Comparison of ENCODE assay signal across 14 mouse cellular contexts in genomic region chr5:143284762-143285161, GRCm38 (mm10). TPM values are rescaled to one million over a fixed set of nuclear protein-coding genes. Genes with fewer than 3 reads are reported as not detected.
DNase-seq lines count a peak whose midpoint lies in the region.
"Had no signal": no experiment of that assay in that cellular context is flagged by ENCODE, and none has a peak within 500 bp of the region (broad histone marks: within the 10 kb centered on the region; RNA-seq: fewer than 3 reads in every experiment).

No protein-coding gene starts in this region.

- peak; percentile 39 to 50 for DNase-seq in cerebellum, postnatal 10 days
- DNase-seq in cerebellum, adult 11 months, result no peak
- peak; percentile 22 for DNase-seq in kidney, postnatal 14 days
- DNase-seq in kidney, postnatal 10 days, result no peak
- peak; percentile 64 for DNase-seq in 416B (ENCODE audit: low read depth)
- peak; percentile 59 for DNase-seq in ZHBTc4 (ENCODE audit: low read depth, low spot score)
- no peak for DNase-seq in adrenal gland, postnatal 25 days
- no peak for DNase-seq in cerebellum, adult 11-12 months
- DNase-seq: cerebellum, postnatal 14 days; heart, postnatal 4 days; layer of hippocampus, adult 9-11 months; lung, postnatal 14 days; retina, postnatal 1 day had no signal

RNA-seq across cellular contexts. Expression of gene Zfp853, which starts 8.7 kb away (rescaled TPM):
- total RNA-seq in adrenal gland, postnatal 25 days (2021), result 0.24 and 0.29 TPM in 2 replicates
- total RNA-seq: gastrocnemius, adult 8-10 months had no signal

RNA-seq across cellular contexts. Expression of gene Zfp316, which starts 14.9 kb away (rescaled TPM):
- total RNA-seq in adrenal gland, postnatal 25 days (2021), result 7.4 and 11.6 TPM in 2 replicates

RNA-seq across cellular contexts. Expression of gene E130309D02Rik, which starts 30.4 kb away (rescaled TPM):
- total RNA-seq in adrenal gland, postnatal 25 days (2021), result 36.5 and 39.8 TPM in 2 replicates

RNA-seq across cellular contexts. Expression of gene Zdhhc4, which starts 44.3 kb away (rescaled TPM):
- 58.7 and 66.5 TPM in 2 replicates for total RNA-seq in adrenal gland, postnatal 25 days (2021)

RNA-seq across cellular contexts. Expression of gene Zfp12, which starts 49.8 kb away (rescaled TPM):
- 22.3 and 22.9 TPM in 2 replicates for total RNA-seq in adrenal gland, postnatal 25 days (2021)

Comparison
In these comparisons a context has a peak if more than half of its experiments do, and no peak if none do; other contexts are left out.
1. DNase-seq: peak in cerebellum, postnatal 10 days (2 of 2), kidney, postnatal 14 days (single experiment), 416B (single experiment) and ZHBTc4 (single experiment); none in cerebellum, adult 11 months (single experiment), kidney, postnatal 10 days (single experiment), adrenal gland, postnatal 25 days (single experiment) and cerebellum, adult 11-12 months (single experiment).